Mouse (Mus musculus) liver, embryonic 15.5 days (tissue): Measurements from ENCODE around the gene Lbh. TPM values are rescaled to one million over a fixed set of nuclear protein-coding genes. Genes with fewer than 3 reads are reported as not detected.

ENCODE experiments used
- ATAC-seq: fragments of 200-750 bp; cut with Nextera tagmentation; 2 replicates; pipeline ENCODE4 v1.8.0; 2017; ENCODE audit warnings: moderate number of reproducible peaks, mild to moderate bottlenecking, moderate library complexity; ENCODE audit not compliant: insufficient read depth
- H3K27ac ChIP-seq: fragments of 300-500 bp; sonication (generic); replicated peaks from 2 replicates; pipeline ENCODE4 v1.5.1; 2015; ENCODE audit warnings: mild to moderate bottlenecking, inconsistent platforms
- H3K27me3 ChIP-seq: fragments of 300-500 bp; sonication (generic); 2 replicates; pipeline ENCODE4 v1.6.1; 2015; ENCODE audit warnings: mild to moderate bottlenecking, inconsistent platforms
- H3K36me3 ChIP-seq: fragments of 300-500 bp; sonication (generic); replicated peaks from 2 replicates; pipeline ENCODE4 v1.6.1; 2015; ENCODE audit warnings: moderate library complexity, mild to moderate bottlenecking, inconsistent platforms
- H3K4me1 ChIP-seq: fragments of 300-500 bp; sonication (generic); replicated peaks from 2 replicates; pipeline ENCODE4 v1.6.1; 2015; ENCODE audit warnings: inconsistent platforms
- H3K4me2 ChIP-seq: fragments of 300-500 bp; sonication (generic); 2 replicates; pipeline ENCODE4 v1.6.1; 2015; ENCODE audit warnings: moderate library complexity, mild to moderate bottlenecking, inconsistent platforms
- H3K4me3 ChIP-seq: fragments of 300-500 bp; sonication (generic); replicated peaks from 2 replicates; pipeline ENCODE4 v1.5.1; 2015; ENCODE audit warnings: mild to moderate bottlenecking, inconsistent platforms
- H3K9ac ChIP-seq: fragments of 300-500 bp; sonication (generic); 2 replicates; pipeline ENCODE4 v1.6.1; 2015; ENCODE audit warnings: moderate library complexity, mild to moderate bottlenecking, inconsistent platforms
- H3K9me3 ChIP-seq: fragments of 300-500 bp; sonication (generic); replicated peaks from 2 replicates; pipeline ENCODE4 v1.6.1; 2016; ENCODE audit warnings: inconsistent platforms
- WGBS: fragments of 180-500 bp; shearing (Covaris S2); methylation state at CpG from one replicate; pipeline ENCODE4 v1.1.7; 2015; ENCODE audit warnings: mixed read lengths; ENCODE audit not compliant: insufficient replicate concordance; 5-methylcytosine and 5-hydroxymethylcytosine counted together
- polyA plus RNA-seq: library from polyadenylated mRNA; unstranded; fragments of >200 nt; fragmentation: Nextera tagmentation; extraction: Ambion mirVana; gene quantifications from 2 replicates; pipeline ENCODE4 v1.2.1, GENCODE M21; 2015

Lbh gene
- polyA plus RNA-seq, 1 experiment from 2014 or later: 0.58 TPM

- Histone ChIP-seq H3K9me3 (no peaks in the 10 kb centered on the region), H3K4me1 (no peaks in the 10 kb centered on the region), H3K4me3 (no peak overlapping the region), H3K36me3 (no peaks in the 10 kb centered on the region), H3K4me2 (no peak overlapping the region), H3K9ac (no peak overlapping the region), H3K27ac (no peak overlapping the region), H3K27me3 (no peaks in the 10 kb centered on the region)
- ATAC-seq: no peak
- WGBS: 55% methylated on average over 3 of the region's 3 CpGs
Measured at GRCm38 (mm10) chr17:72898775-72899174, 19.3 kb upstream of the Lbh start.

GRCm38 (mm10) chr17:72901021-72901420, 17.1 kb upstream of the Lbh start:
- 64% methylated on average over 6 of the region's 6 CpGs for WGBS
- H3K27ac ChIP-seq: no peak overlapping the region
- H3K4me3 ChIP-seq: no peak overlapping the region
- ATAC-seq: no peak
- no peaks in the 10 kb centered on the region for H3K9me3 ChIP-seq
- H3K4me1 ChIP-seq: no peaks in the 10 kb centered on the region
- H3K9ac ChIP-seq: no peak overlapping the region
- H3K36me3 ChIP-seq: no peaks in the 10 kb centered on the region
- no peak overlapping the region for H3K4me2 ChIP-seq
- H3K27me3 ChIP-seq: no peaks in the 10 kb centered on the region

GRCm38 (mm10) chr17:72901705-72902104, 16.4 kb upstream of the Lbh start:
- Histone ChIP-seq H3K4me1 (no peaks in the 10 kb centered on the region), H3K9me3 (no peaks in the 10 kb centered on the region), H3K9ac (no peak overlapping the region), H3K36me3 (no peaks in the 10 kb centered on the region), H3K27ac (no peak overlapping the region), H3K4me3 (no peak overlapping the region), H3K27me3 (no peaks in the 10 kb centered on the region), H3K4me2 (no peak overlapping the region)
- 70% methylated on average over 4 of the region's 4 CpGs for WGBS
- ATAC-seq: no peak

GRCm38 (mm10) chr17:72903321-72903720, 14.8 kb upstream of the Lbh start:
- Histone ChIP-seq H3K4me1 (no peaks in the 10 kb centered on the region), H3K4me2 (no peak overlapping the region), H3K4me3 (no peak overlapping the region), H3K9ac (no peak overlapping the region), H3K9me3 (no peaks in the 10 kb centered on the region), H3K36me3 (no peaks in the 10 kb centered on the region), H3K27me3 (no peaks in the 10 kb centered on the region), H3K27ac (no peak overlapping the region)
- WGBS: 76% methylated on average over 5 of the region's 5 CpGs
- ATAC-seq: no peak

GRCm38 (mm10) chr17:72903921-72904421, 14.1 kb upstream of the Lbh start:
- Histone ChIP-seq H3K9ac (no peak overlapping the region), H3K36me3 (no peaks in the 10 kb centered on the region), H3K27me3 (no peaks in the 10 kb centered on the region), H3K9me3 (no peaks in the 10 kb centered on the region), H3K4me2 (no peak overlapping the region), H3K27ac (no peak overlapping the region), H3K4me1 (no peaks in the 10 kb centered on the region), H3K4me3 (no peak overlapping the region)
- no peak for ATAC-seq
- 51% methylated on average over 9 of the region's 9 CpGs for WGBS

- ATAC-seq: no peak
- H3K9ac ChIP-seq: no peak overlapping the region
- H3K4me2 ChIP-seq: no peak overlapping the region
Measured at GRCm38 (mm10) chr17:72904873-72905272, 13.2 kb upstream of the Lbh start.

GRCm38 (mm10) chr17:72906231-72906896, 11.7 kb upstream of the Lbh start:
- Histone ChIP-seq H3K4me3 (no peak overlapping the region), H3K36me3 (no peaks in the 10 kb centered on the region), H3K27ac (no peak overlapping the region), H3K4me1 (no peaks in the 10 kb centered on the region), H3K4me2 (no peak overlapping the region), H3K27me3 (no peaks in the 10 kb centered on the region), H3K9ac (no peak overlapping the region), H3K9me3 (no peaks in the 10 kb centered on the region)
- 47% methylated on average over 10 of the region's 10 CpGs for WGBS
- no peak for ATAC-seq

More at GRCm38 (mm10) chr17:72904873-72905272, 13.2 kb upstream of the Lbh start:
- no peaks in the 10 kb centered on the region for H3K4me1 ChIP-seq
- no peaks in the 10 kb centered on the region for H3K27me3 ChIP-seq
- H3K36me3 ChIP-seq: no peaks in the 10 kb centered on the region
- H3K4me3 ChIP-seq: no peak overlapping the region
- no peaks in the 10 kb centered on the region for H3K9me3 ChIP-seq
- no peak overlapping the region for H3K27ac ChIP-seq
- 67% methylated on average over 7 of the region's 7 CpGs for WGBS

- H3K36me3 ChIP-seq: no peaks in the 10 kb centered on the region
- H3K4me2 ChIP-seq: no peak overlapping the region
- no peak for ATAC-seq
- no peaks in the 10 kb centered on the region for H3K4me1 ChIP-seq
- no peaks in the 10 kb centered on the region for H3K27me3 ChIP-seq
- H3K27ac ChIP-seq: no peak overlapping the region
- 60% methylated on average over 9 of the region's 9 CpGs for WGBS
- no peaks in the 10 kb centered on the region for H3K9me3 ChIP-seq
- no peak overlapping the region for H3K9ac ChIP-seq
- H3K4me3 ChIP-seq: no peak overlapping the region
Measured at GRCm38 (mm10) chr17:72907211-72907610, 10.9 kb upstream of the Lbh start.

GRCm38 (mm10) chr17:72907777-72908176, 10.3 kb upstream of the Lbh start:
- Histone ChIP-seq H3K4me3 (no peak overlapping the region), H3K27ac (no peak overlapping the region), H3K9me3 (no peaks in the 10 kb centered on the region), H3K4me1 (no peaks in the 10 kb centered on the region), H3K9ac (no peak overlapping the region), H3K27me3 (no peaks in the 10 kb centered on the region), H3K4me2 (no peak overlapping the region), H3K36me3 (no peaks in the 10 kb centered on the region)
- ATAC-seq: no peak
- WGBS: 76% methylated on average over 8 of the region's 8 CpGs

- no peak for ATAC-seq
- no peaks in the 10 kb centered on the region for H3K36me3 ChIP-seq
Measured at GRCm38 (mm10) chr17:72908561-72908960, 9.5 kb upstream of the Lbh start.

GRCm38 (mm10) chr17:72909061-72909852, 8.8 kb upstream of the Lbh start:
- Histone ChIP-seq H3K4me1 (no peaks in the 10 kb centered on the region), H3K4me2 (no peak overlapping the region), H3K36me3 (no peaks in the 10 kb centered on the region), H3K27me3 (no peaks in the 10 kb centered on the region), H3K9ac (no peak overlapping the region), H3K27ac (no peak overlapping the region), H3K4me3 (no peak overlapping the region), H3K9me3 (no peaks in the 10 kb centered on the region)
- 50% methylated on average over 7 of the region's 7 CpGs for WGBS
- no peak for ATAC-seq

More at GRCm38 (mm10) chr17:72908561-72908960, 9.5 kb upstream of the Lbh start:
- Histone ChIP-seq H3K9ac (no peak overlapping the region), H3K4me2 (no peak overlapping the region), H3K27ac (no peak overlapping the region), H3K9me3 (no peaks in the 10 kb centered on the region), H3K27me3 (no peaks in the 10 kb centered on the region), H3K4me3 (no peak overlapping the region), H3K4me1 (no peaks in the 10 kb centered on the region)
- 55% methylated on average over 3 of the region's 3 CpGs for WGBS
